In genomic region chr6:91410961-91411368, GRCm38 (mm10) we compare ENCODE assay signal across 9 mouse cellular contexts. TPM values are rescaled to one million over a fixed set of nuclear protein-coding genes. Genes with fewer than 3 reads are reported as not detected.
A peak's percentile ranks its signal among the peaks of the same experiment; 100 is the strongest.
DNase-seq lines count a peak whose midpoint lies in the region; ATAC-seq lines count a peak whose summit lies in the region.
"Had no signal": no experiment of that assay in that cellular context is flagged by ENCODE, and none has a peak within 500 bp of the region (broad histone marks: within the 10 kb centered on the region; RNA-seq: fewer than 3 reads in every experiment).

Gene Wnt7a (minus strand): TSS chr6:91411363.

- 0% methylated on average over 34 of the region's 51 CpGs for WGBS in hindbrain, embryonic 15.5 days
- WGBS in limb, embryonic 12.5 days: under 1% methylated on average over 50 of the region's 51 CpGs

- DNase-seq in heart, adult 11 months: peak; percentile 75
- DNase-seq in heart, postnatal 4 days: no peak
- peak; percentile 10 for DNase-seq in CD4-positive helper T cell, adult 2 months (ENCODE audit: low read depth, low spot score)
- DNase-seq in cerebellum, postnatal 10 days: peak; percentile 61 to 64
- DNase-seq in retina, embryonic 14.5 days (ENCODE audit: low spot score): peak; percentile 32
- no peak for DNase-seq in B cell, adult 2 months

- H3K4me3 ChIP-seq in hindbrain, embryonic 15.5 days: peak within 1 kb of the TSS; percentile 53
- peak within 1 kb of the TSS; percentile 49 for H3K4me3 ChIP-seq in limb, embryonic 12.5 days (replicated peaks)

- H3K27ac ChIP-seq in hindbrain, embryonic 15.5 days (replicated peaks): peak within 1 kb of the TSS; percentile 69
- no peak within 1 kb of the TSS for H3K27ac ChIP-seq in limb, embryonic 12.5 days

- peaks cover 26% of the 10 kb centered on the region for H3K4me1 ChIP-seq in hindbrain, embryonic 15.5 days (replicated peaks)
- H3K4me1 ChIP-seq in limb, embryonic 12.5 days (replicated peaks): peaks cover 24% of the 10 kb centered on the region

- no peaks in the 10 kb centered on the region for H3K36me3 ChIP-seq in hindbrain, embryonic 15.5 days
- H3K36me3 ChIP-seq in limb, embryonic 12.5 days: no peaks in the 10 kb centered on the region

- peak within 1 kb of the TSS; percentile 96 for H3K4me2 ChIP-seq in hindbrain, embryonic 15.5 days
- H3K4me2 ChIP-seq in limb, embryonic 12.5 days: peak within 1 kb of the TSS; percentile 89

- H3K9ac ChIP-seq in hindbrain, embryonic 15.5 days: peak within 1 kb of the TSS; percentile 52
- peak within 1 kb of the TSS; percentile 47 for H3K9ac ChIP-seq in limb, embryonic 12.5 days (replicated peaks)

- H3K27me3 ChIP-seq in hindbrain, embryonic 15.5 days: peaks cover 33% of the 10 kb centered on the region
- peaks cover 96% of the 10 kb centered on the region for H3K27me3 ChIP-seq in limb, embryonic 12.5 days

- ATAC-seq in hindbrain, embryonic 15.5 days (ENCODE audit: low FRiP score, low read depth): peak; percentile 72
- no peak for ATAC-seq in limb, embryonic 12.5 days (ENCODE audit: insufficient number of reproducible peaks, insufficient read depth, low FRiP score, low TSS enrichment, low read depth)

- no peaks in the 10 kb centered on the region for H3K9me3 ChIP-seq in hindbrain, embryonic 15.5 days
- no peaks in the 10 kb centered on the region for H3K9me3 ChIP-seq in limb, embryonic 12.5 days

RNA-seq across cellular contexts. Expression of gene Wnt7a, which starts in this region (rescaled TPM):
- total RNA-seq in heart, postnatal 4 days (2021): under 1 TPM; 0.07 to 0.11 TPM
- polyA plus RNA-seq in hindbrain, embryonic 15.5 days (2015; fragmentation: Nextera tagmentation; extraction: Ambion mirVana): 10.1 and 11.0 TPM in 2 replicates
- polyA plus RNA-seq in limb, embryonic 12.5 days (2016; fragmentation: Nextera tagmentation; extraction: Ambion mirVana): 5.1 and 5.7 TPM in 2 replicates
- polyA plus RNA-seq: gonadal fat pad, adult 2 months had no signal

Comparison
In these comparisons a context has a peak if more than half of its experiments do, and no peak if none do; other contexts are left out.
1. DNase-seq: peak in heart, adult 11 months (single experiment), CD4-positive helper T cell, adult 2 months (single experiment), cerebellum, postnatal 10 days (2 of 2) and retina, embryonic 14.5 days (single experiment); none in heart, postnatal 4 days (single experiment) and B cell, adult 2 months (0 of 2).